Mouse (Mus musculus) midbrain, postnatal 0 days (tissue): ENCODE data around the gene Nkd1. TPM values are rescaled to one million over a fixed set of nuclear protein-coding genes. Genes with fewer than 3 reads are reported as not detected.
A peak's percentile ranks its signal among the peaks of the same experiment; 100 is the strongest.

Experiments
- ATAC-seq: fragments of 200-750 bp; cut with Nextera tagmentation; 2 replicates; pipeline ENCODE4 v1.8.0; 2017; ENCODE audit warnings: moderate number of reproducible peaks, mild to moderate bottlenecking, moderate TSS enrichment, moderate library complexity; ENCODE audit not compliant: low FRiP score
- DNase-seq: peaks from one replicate; pipeline ENCODE4 v3.0.0-alpha.2; 2015; ENCODE audit warnings: low spot score
- H3K27ac ChIP-seq: fragments of 300-500 bp; sonication (generic); 2 replicates; pipeline ENCODE4 v1.5.1; 2014; ENCODE audit warnings: low read depth, mild to moderate bottlenecking, low read length, mixed read lengths
- H3K27me3 ChIP-seq: fragments of 300-500 bp; sonication (generic); 2 replicates; pipeline ENCODE4 v1.6.1; 2014; ENCODE audit warnings: low read length, control low read depth, mixed read lengths; ENCODE audit not compliant: insufficient read depth
- H3K36me3 ChIP-seq: fragments of 300-500 bp; sonication (generic); 2 replicates; pipeline ENCODE4 v1.6.1; 2014; ENCODE audit warnings: low read length, control low read depth, mixed read lengths; ENCODE audit not compliant: insufficient read depth
- H3K4me1 ChIP-seq: fragments of 300-500 bp; sonication (generic); 2 replicates; pipeline ENCODE4 v1.6.1; 2014; ENCODE audit warnings: mild to moderate bottlenecking, control low read depth, antibody characterized with exemption, low read length, mixed read lengths; ENCODE audit not compliant: insufficient read depth
- H3K4me2 ChIP-seq: fragments of 300-500 bp; sonication (generic); 2 replicates; pipeline ENCODE4 v1.6.1; 2014; ENCODE audit warnings: low read depth, mild to moderate bottlenecking, low read length, mixed read lengths; ENCODE audit not compliant: poor library complexity, severe bottlenecking
- H3K4me3 ChIP-seq: fragments of 300-500 bp; sonication (generic); 2 replicates; pipeline ENCODE4 v1.5.1; 2014; ENCODE audit warnings: low read depth, mild to moderate bottlenecking, low read length, moderate library complexity
- H3K9ac ChIP-seq: fragments of 300-500 bp; sonication (generic); replicated peaks from 2 replicates; pipeline ENCODE4 v1.6.1; 2014; ENCODE audit warnings: mild to moderate bottlenecking, low read length, moderate library complexity, mixed read lengths; ENCODE audit not compliant: poor library complexity, severe bottlenecking
- H3K9me3 ChIP-seq: fragments of 300-500 bp; sonication (generic); 2 replicates; pipeline ENCODE4 v1.6.1; 2016; ENCODE audit warnings: low read length, control low read depth
- CTCF ChIP-seq: IDR thresholded peaks from 2 replicates; pipeline ENCODE4 v1.5.1; 2016; ENCODE audit warnings: antibody characterized with exemption, mild to moderate bottlenecking
- WGBS: fragments of 180-500 bp; shearing (Covaris S2); extraction: QIAGEN DNeasy Blood & Tissue Kit; methylation state at CpG from one replicate; pipeline ENCODE4 v1.1.7; 2014; 5-methylcytosine and 5-hydroxymethylcytosine counted together
- polyA plus RNA-seq: library from polyadenylated mRNA; unstranded; fragments of >200 nt; fragmentation: Nextera tagmentation; extraction: Ambion mirVana; gene quantifications from 2 replicates; pipeline ENCODE4 v1.2.1, GENCODE M21; 2015
- total RNA-seq: library from RNA; depleted of rRNA; stranded (reverse); fragments of >200 nt; gene quantifications from 2 replicates; pipeline ENCODE4 v1.2.3, GENCODE M21; 2014

Gene Nkd1
- total and polyA plus RNA-seq, 2 experiments from 2014 or later: 35.7 to 48.9 TPM

- no peaks in the 10 kb centered on the region for H3K4me1 ChIP-seq
- ATAC-seq (no peak), DNase-seq (no peak)
- H3K27me3 ChIP-seq: no peaks in the 10 kb centered on the region
- no peak overlapping the region for H3K9ac ChIP-seq
- H3K36me3 ChIP-seq: no peaks in the 10 kb centered on the region
- WGBS: 87% methylated on average over 9 of the region's 9 CpGs
- no peaks in the 10 kb centered on the region for H3K9me3 ChIP-seq
- H3K4me3 ChIP-seq: no peak overlapping the region
- no peak for TF ChIP-seq CTCF
- H3K27ac ChIP-seq: no peak overlapping the region
- no peak overlapping the region for H3K4me2 ChIP-seq
These were observed 21.6 kb downstream of the Nkd1 start for GRCm38 (mm10) chr8:88542596-88543213.

- no peaks in the 10 kb centered on the region for H3K27me3 ChIP-seq
- H3K27ac ChIP-seq: no peak overlapping the region
- ATAC-seq (no peak), DNase-seq (no peak)
- 89% methylated on average over 4 of the region's 4 CpGs for WGBS
- no peak overlapping the region for H3K9ac ChIP-seq
- H3K4me3 ChIP-seq: no peak overlapping the region
- no peaks in the 10 kb centered on the region for H3K36me3 ChIP-seq
- no peaks in the 10 kb centered on the region for H3K4me1 ChIP-seq
- H3K9me3 ChIP-seq: no peaks in the 10 kb centered on the region
- TF ChIP-seq CTCF: no peak
- H3K4me2 ChIP-seq: no peak overlapping the region
These were observed 23.5 kb downstream of the Nkd1 start for GRCm38 (mm10) chr8:88544677-88545076.

GRCm38 (mm10) chr8:88545441-88545840 lies 24.3 kb downstream of the Nkd1 start:
- no peaks in the 10 kb centered on the region for H3K36me3 ChIP-seq
- no peak overlapping the region for H3K4me3 ChIP-seq
- no peak overlapping the region for H3K9ac ChIP-seq
- H3K9me3 ChIP-seq: no peaks in the 10 kb centered on the region
- DNase-seq (no peak), ATAC-seq (no peak)
- H3K4me1 ChIP-seq: no peaks in the 10 kb centered on the region
- H3K4me2 ChIP-seq: no peak overlapping the region
- no peak overlapping the region for H3K27ac ChIP-seq
- H3K27me3 ChIP-seq: no peaks in the 10 kb centered on the region
- WGBS: 96% methylated on average over 7 of the region's 7 CpGs
- no peak for TF ChIP-seq CTCF

- Histone ChIP-seq H3K36me3 (no peaks in the 10 kb centered on the region), H3K4me1 (no peaks in the 10 kb centered on the region), H3K27ac (no peak overlapping the region), H3K27me3 (no peaks in the 10 kb centered on the region), H3K9me3 (no peaks in the 10 kb centered on the region), H3K4me2 (no peak overlapping the region), H3K4me3 (no peak overlapping the region), H3K9ac (no peak overlapping the region)
- ATAC-seq: no peak
- no peak for TF ChIP-seq CTCF
- DNase-seq: no peak
- 75% methylated on average over 18 of the region's 18 CpGs for WGBS
These were observed 25.0 kb downstream of the Nkd1 start for GRCm38 (mm10) chr8:88546032-88546732.

- ATAC-seq: no peak
- TF ChIP-seq CTCF: no peak
- no peak overlapping the region for H3K4me3 ChIP-seq
- no peak overlapping the region for H3K4me2 ChIP-seq
- no peak for DNase-seq
- no peak overlapping the region for H3K9ac ChIP-seq
- WGBS: 65% methylated on average over 4 of the region's 4 CpGs
- H3K36me3 ChIP-seq: no peaks in the 10 kb centered on the region
- H3K4me1 ChIP-seq: peaks cover 3% of the 10 kb centered on the region; the same call in 1 of the 2 replicates
- no peak overlapping the region for H3K27ac ChIP-seq
- H3K9me3 ChIP-seq: no peaks in the 10 kb centered on the region
- no peaks in the 10 kb centered on the region for H3K27me3 ChIP-seq
These were observed 34.5 kb downstream of the Nkd1 start for GRCm38 (mm10) chr8:88555669-88556068.

GRCm38 (mm10) chr8:88559985-88560473 lies 38.9 kb downstream of the Nkd1 start:
- no peak for TF ChIP-seq CTCF
- 81% methylated on average over 6 of the region's 6 CpGs for WGBS
- peak; percentile 36 for DNase-seq

More at GRCm38 (mm10) chr8:88559985-88560473, 38.9 kb downstream of the Nkd1 start:
- no peaks in the 10 kb centered on the region for H3K9me3 ChIP-seq
- H3K36me3 ChIP-seq: no peaks in the 10 kb centered on the region
- no peak overlapping the region for H3K27ac ChIP-seq
- H3K4me3 ChIP-seq: no peak overlapping the region
- H3K4me2 ChIP-seq: no peak overlapping the region
- ATAC-seq: no peak
- no peak overlapping the region for H3K9ac ChIP-seq
- H3K27me3 ChIP-seq: no peaks in the 10 kb centered on the region
- peaks cover 3% of the 10 kb centered on the region; the same call in 1 of the 2 replicates for H3K4me1 ChIP-seq
